Mouse (Mus musculus) kidney, adult 2 months (tissue): ENCODE data around the gene Efna3.

Experiments used
- CTCF ChIP-seq: fragments of 200-500 bp; conservative IDR thresholded peaks from 2 replicates; pipeline ENCODE4 v1.5.1; 2011; ENCODE audit warnings: low read depth, mild to moderate bottlenecking, control low read depth, low read length, moderate library complexity, mixed read lengths; ENCODE audit not compliant: insufficient read depth, insufficient read length
- POLR2A ChIP-seq: fragments of 200-500 bp; IDR thresholded peaks from one replicate; pipeline ENCODE4 v1.6.1; 2011; ENCODE audit warnings: low read depth, low read length, control low read depth

DNA sequence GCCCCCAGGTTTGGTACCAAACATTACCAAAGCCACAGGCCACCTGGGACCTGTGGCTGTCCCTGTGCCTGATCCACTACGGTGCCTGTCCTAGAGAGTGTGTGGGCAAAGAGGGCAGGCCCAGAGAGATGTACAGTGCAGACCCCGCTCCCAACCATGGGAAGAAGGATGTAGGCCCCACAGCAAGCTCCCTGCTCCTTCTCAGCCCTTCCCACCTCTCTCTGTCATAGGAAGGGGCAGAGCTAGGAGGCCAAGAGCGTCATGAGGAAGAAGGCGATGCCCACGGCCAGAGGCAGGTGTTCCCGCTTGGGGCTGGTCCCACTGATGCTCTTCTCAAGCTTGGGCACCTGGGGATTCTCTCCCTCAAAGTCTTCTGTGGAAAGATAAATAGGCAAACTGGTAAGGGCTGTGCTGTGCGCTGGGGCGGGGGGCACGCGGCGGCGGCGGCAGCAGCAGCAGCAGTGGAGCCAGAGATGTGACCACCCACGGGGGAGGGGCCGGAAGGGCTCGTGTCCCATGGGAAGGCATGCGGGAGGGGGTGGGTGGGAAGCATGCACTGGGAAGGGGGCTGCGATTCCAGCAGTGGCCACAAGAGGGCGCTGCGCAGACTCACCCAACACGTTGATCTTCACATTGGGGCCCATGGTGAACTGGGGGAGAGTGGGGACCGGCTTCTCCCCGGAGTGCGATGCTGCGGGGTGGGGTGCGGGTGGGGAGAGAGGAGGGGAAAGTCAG, 7.4 kb downstream of the Efna3 start:
- no peak for TF ChIP-seq POLR2A
- peak; percentile 75 for TF ChIP-seq CTCF
